Mouse (Mus musculus): ENCODE data around the gene Mcoln2. TPM values are rescaled to one million over a fixed set of nuclear protein-coding genes. Genes with fewer than 3 reads are reported as not detected.

Mcoln2 gene
- polyA plus RNA-seq, 1 experiment from 2014 or later = 1.5 TPM

GRCm38 (mm10) chr3:146211964-146212363, 62.3 kb downstream of the Mcoln2 start:
- Histone ChIP-seq H3K4me3 (replicated peaks; ENCODE audit: low read depth, low read length) (no peak overlapping the region), H3K9me3 (replicated peaks; ENCODE audit: low read length) (no peaks in the 10 kb centered on the region), H3K27ac (no peak overlapping the region), H3K4me2 (ENCODE audit: low read length) (no peak overlapping the region), H3K9ac (ENCODE audit: low read depth, low read length) (no peak overlapping the region), H3K4me1 (replicated peaks; ENCODE audit: insufficient read depth, low read length) (no peaks in the 10 kb centered on the region), H3K27me3 (ENCODE audit: insufficient read depth, low read length) (no peaks in the 10 kb centered on the region), H3K36me3 (ENCODE audit: insufficient read depth, low read length) (no peaks in the 10 kb centered on the region)
- 94% methylated on average over 2 of the region's 2 CpGs for WGBS
- no peak for ATAC-seq (replicated peaks; ENCODE audit: low FRiP score, low read depth)
- DNase-seq (ENCODE audit: low spot score) = no peak
- TF ChIP-seq CTCF (IDR thresholded peaks at IDR 0.05; ENCODE audit: low read depth) = no peak

GRCm38 (mm10) chr3:146213336-146213735, 63.7 kb downstream of the Mcoln2 start:
- TF ChIP-seq CTCF (IDR thresholded peaks at IDR 0.05; ENCODE audit: low read depth) = no peak
- Histone ChIP-seq H3K36me3 (ENCODE audit: insufficient read depth, low read length) (no peaks in the 10 kb centered on the region), H3K27ac (no peak overlapping the region), H3K4me2 (ENCODE audit: low read length) (no peak overlapping the region), H3K9me3 (replicated peaks; ENCODE audit: low read length) (no peaks in the 10 kb centered on the region), H3K9ac (ENCODE audit: low read depth, low read length) (no peak overlapping the region), H3K4me1 (replicated peaks; ENCODE audit: insufficient read depth, low read length) (no peaks in the 10 kb centered on the region), H3K4me3 (replicated peaks; ENCODE audit: low read depth, low read length) (no peak overlapping the region), H3K27me3 (ENCODE audit: insufficient read depth, low read length) (no peaks in the 10 kb centered on the region)
- ATAC-seq (replicated peaks; ENCODE audit: low FRiP score, low read depth) = no peak
- no peak for DNase-seq (ENCODE audit: low spot score)
- 37% methylated on average over 5 of the region's 5 CpGs for WGBS

- H3K9ac ChIP-seq (ENCODE audit: low read depth, low read length) = no peak overlapping the region
- H3K27me3 ChIP-seq (ENCODE audit: insufficient read depth, low read length) = peaks cover 10% of the 10 kb centered on the region
- no peak for TF ChIP-seq CTCF (IDR thresholded peaks at IDR 0.05; ENCODE audit: low read depth)
- DNase-seq (ENCODE audit: low spot score) = no peak
- no peaks in the 10 kb centered on the region for H3K36me3 ChIP-seq (ENCODE audit: insufficient read depth, low read length)
- H3K9me3 ChIP-seq (replicated peaks; ENCODE audit: low read length) = no peaks in the 10 kb centered on the region
- no peak overlapping the region for H3K4me3 ChIP-seq (replicated peaks; ENCODE audit: low read depth, low read length)
- no peak overlapping the region for H3K27ac ChIP-seq
- H3K4me1 ChIP-seq (replicated peaks; ENCODE audit: insufficient read depth, low read length) = 0 out of 2 replicates have a peak, but pooled peaks cover 6% of the 10 kb centered on the region
- no peak for ATAC-seq (replicated peaks; ENCODE audit: low FRiP score, low read depth)
- H3K4me2 ChIP-seq (ENCODE audit: low read length) = no peak overlapping the region
- WGBS = 90% methylated on average over 3 of the region's 3 CpGs
These were observed 66.9 kb downstream of the Mcoln2 start for GRCm38 (mm10) chr3:146216561-146216960.

GRCm38 (mm10) chr3:146220776-146221486, 71.3 kb downstream of the Mcoln2 start, which contains the start of gene Lpar3:
Gene Lpar3, plus strand, starts transcription at chr3:146220963.
- Histone ChIP-seq H3K27me3 (ENCODE audit: insufficient read depth, low read length) (peaks cover 10% of the 10 kb centered on the region), H3K36me3 (ENCODE audit: insufficient read depth, low read length) (no peaks in the 10 kb centered on the region), H3K9ac (ENCODE audit: low read depth, low read length) (peak within 1 kb of the TSS; percentile 41; the same call in 1 of the 2 replicates), H3K4me2 (ENCODE audit: low read length) (peak within 1 kb of the TSS; percentile 81), H3K9me3 (replicated peaks; ENCODE audit: low read length) (no peaks in the 10 kb centered on the region), H3K4me1 (replicated peaks; ENCODE audit: insufficient read depth, low read length) (0 out of 2 replicates have a peak, but pooled peaks cover 6% of the 10 kb centered on the region), H3K27ac (no peak within 1 kb of the TSS), H3K4me3 (replicated peaks; ENCODE audit: low read depth, low read length) (peak within 1 kb of the TSS; percentile 52)
- DNase-seq (ENCODE audit: low spot score) = peak; percentile 67
- TF ChIP-seq CTCF (IDR thresholded peaks at IDR 0.05; ENCODE audit: low read depth) = peak; percentile 64
- peak; percentile 92 for ATAC-seq (replicated peaks; ENCODE audit: low FRiP score, low read depth)
- under 1% methylated on average over 65 of the region's 73 CpGs for WGBS

- Histone ChIP-seq H3K9ac (ENCODE audit: low read depth, low read length) (no peak overlapping the region), H3K36me3 (ENCODE audit: insufficient read depth, low read length) (no peaks in the 10 kb centered on the region), H3K4me1 (replicated peaks; ENCODE audit: insufficient read depth, low read length) (0 out of 2 replicates have a peak, but pooled peaks cover 6% of the 10 kb centered on the region), H3K27ac (no peak overlapping the region), H3K4me2 (ENCODE audit: low read length) (no peak overlapping the region), H3K27me3 (ENCODE audit: insufficient read depth, low read length) (peaks cover 10% of the 10 kb centered on the region), H3K9me3 (replicated peaks; ENCODE audit: low read length) (no peaks in the 10 kb centered on the region), H3K4me3 (replicated peaks; ENCODE audit: low read depth, low read length) (no peak overlapping the region)
- peak; percentile 17 for DNase-seq (ENCODE audit: low spot score)
- no peak for TF ChIP-seq CTCF (IDR thresholded peaks at IDR 0.05; ENCODE audit: low read depth)
- ATAC-seq (replicated peaks; ENCODE audit: low FRiP score, low read depth) = 0 out of 2 replicates have a peak, but pooled peaks have one; percentile 37
- WGBS = 55% methylated on average over 4 of the region's 4 CpGs
These were observed 74.6 kb downstream of the Mcoln2 start for GRCm38 (mm10) chr3:146224271-146224670.

- DNase-seq (ENCODE audit: low spot score) (no peak), ATAC-seq (replicated peaks; ENCODE audit: low FRiP score, low read depth) (no peak)
These were observed 75.6 kb downstream of the Mcoln2 start for GRCm38 (mm10) chr3:146225061-146225761.

More at GRCm38 (mm10) chr3:146225061-146225761, 75.6 kb downstream of the Mcoln2 start:
- Histone ChIP-seq H3K27ac (no peak overlapping the region), H3K36me3 (ENCODE audit: insufficient read depth, low read length) (no peaks in the 10 kb centered on the region), H3K9ac (ENCODE audit: low read depth, low read length) (no peak overlapping the region), H3K9me3 (replicated peaks; ENCODE audit: low read length) (no peaks in the 10 kb centered on the region), H3K4me3 (replicated peaks; ENCODE audit: low read depth, low read length) (no peak overlapping the region), H3K4me1 (replicated peaks; ENCODE audit: insufficient read depth, low read length) (0 out of 2 replicates have a peak, but pooled peaks cover 6% of the 10 kb centered on the region), H3K4me2 (ENCODE audit: low read length) (no peak overlapping the region), H3K27me3 (ENCODE audit: insufficient read depth, low read length) (peaks cover 9% of the 10 kb centered on the region)
- WGBS = 84% methylated on average over 7 of the region's 7 CpGs
- no peak for TF ChIP-seq CTCF (IDR thresholded peaks at IDR 0.05; ENCODE audit: low read depth)

All from kidney, postnatal 0 days (tissue).